Mouse (Mus musculus) layer of hippocampus, adult 2 months (tissue): ENCODE results near the gene Tspan17. TPM values are rescaled to one million over a fixed set of nuclear protein-coding genes. Genes with fewer than 3 reads are reported as not detected.

Experiments
- DNase-seq, 2 experiments: peaks; one replicate each; pipeline ENCODE4 v3.0.0; 2022; ENCODE audit warnings: low spot score in 2 of 2
- H3K27ac ChIP-seq: fragments of 200-600 bp; 2 replicates; pipeline ENCODE4 v1.8.1; 2022
- H3K4me3 ChIP-seq: fragments of 200-600 bp; 2 replicates; pipeline ENCODE4 v1.8.1; 2022; ENCODE audit warnings: mild to moderate bottlenecking
- CTCF ChIP-seq: fragments of 200-600 bp; conservative IDR thresholded peaks from 2 replicates; pipeline ENCODE4 v1.8.1; 2022; ENCODE audit warnings: antibody characterized with exemption, mild to moderate bottlenecking, moderate library complexity
- total RNA-seq, 2 experiments: library from RNA; stranded (reverse); gene quantifications; 2 replicates each; pipeline ENCODE4 v1.2.3; 2021

Gene Tspan17
- total RNA-seq, 2 experiments from 2014 or later = 96.7 to 97.7 TPM

GRCm38 (mm10) chr13:54824111-54824931 is 35.1 kb downstream of the Tspan17 start:
- peak overlapping the region; percentile 69 for H3K27ac ChIP-seq
- peak overlapping the region; percentile 49 for H3K4me3 ChIP-seq
- DNase-seq = peak in 1 of 2 experiments; percentile 36
- TF ChIP-seq CTCF = no peak

GRCm38 (mm10) chr13:54827992-54828391 is 38.8 kb downstream of the Tspan17 start:
- TF ChIP-seq CTCF = no peak
- DNase-seq = no peak
- H3K27ac ChIP-seq = no peak overlapping the region
- no peak overlapping the region for H3K4me3 ChIP-seq

- no peak overlapping the region for H3K4me3 ChIP-seq
- H3K27ac ChIP-seq = no peak overlapping the region
- TF ChIP-seq CTCF = no peak
- no peak for DNase-seq
These were observed 39.3 kb downstream of the Tspan17 start for GRCm38 (mm10) chr13:54828508-54828907.

DNA sequence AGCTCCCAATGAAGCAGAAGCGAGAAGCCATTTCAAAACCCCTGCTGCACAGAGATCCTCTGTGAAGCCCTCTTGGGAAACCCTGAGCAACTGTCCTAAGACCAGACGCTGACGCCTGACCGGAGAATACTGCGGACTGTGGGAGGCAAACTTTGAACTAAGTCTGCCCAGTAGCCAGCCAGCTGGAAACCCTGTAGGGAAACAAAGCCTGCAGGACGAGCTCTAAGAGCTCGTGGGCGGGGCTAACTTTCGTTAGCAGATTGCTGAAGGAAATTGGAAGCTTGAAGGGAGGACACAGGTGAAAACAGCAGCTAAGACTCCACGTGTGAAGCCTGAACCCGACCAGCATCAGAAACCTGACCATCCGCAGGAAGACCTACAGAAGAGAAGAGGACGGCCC is 40.3 kb downstream of the Tspan17 start:
- Histone ChIP-seq H3K4me3 (no peak overlapping the region), H3K27ac (no peak overlapping the region)
- TF ChIP-seq CTCF = no peak
- no peak for DNase-seq

- no peak for DNase-seq
- Histone ChIP-seq H3K4me3 (no peak overlapping the region), H3K27ac (peak overlapping the region; percentile 88)
- no peak for TF ChIP-seq CTCF
These were observed 47.3 kb downstream of the Tspan17 start for GRCm38 (mm10) chr13:54836351-54837030.

- H3K27ac ChIP-seq = peak overlapping the region; percentile 88
- no peak for TF ChIP-seq CTCF
- no peak for DNase-seq
- H3K4me3 ChIP-seq = no peak overlapping the region
These were observed 47.9 kb downstream of the Tspan17 start for GRCm38 (mm10) chr13:54837061-54837460.

GRCm38 (mm10) chr13:54837471-54837889 is 48.3 kb downstream of the Tspan17 start:
- peak; percentile 52 to 55 for DNase-seq
- no peak for TF ChIP-seq CTCF

DNA sequence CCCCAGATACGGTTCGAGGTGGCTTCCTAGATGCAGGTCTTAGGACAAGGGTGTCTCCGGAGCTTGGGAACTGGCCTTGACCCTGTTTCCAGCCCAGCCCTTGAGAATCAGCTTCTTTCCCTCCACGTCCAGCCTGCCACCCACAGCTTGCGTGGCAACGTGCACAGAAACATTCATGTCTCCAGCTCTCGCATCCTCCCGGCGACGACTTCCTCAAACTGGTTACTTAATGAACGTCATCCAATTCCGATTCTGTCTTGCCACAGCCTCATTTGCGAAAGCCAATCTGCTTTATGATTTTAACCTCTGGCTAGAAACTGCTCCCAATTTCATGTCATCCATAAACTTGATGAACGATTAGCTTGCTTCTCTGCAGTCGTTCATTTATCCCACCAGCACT is 49.4 kb downstream of the Tspan17 start:
- DNase-seq = no peak
- TF ChIP-seq CTCF = no peak
- Histone ChIP-seq H3K4me3 (no peak overlapping the region), H3K27ac (peak overlapping the region; percentile 88)

More at GRCm38 (mm10) chr13:54837471-54837889, 48.3 kb downstream of the Tspan17 start:
- Histone ChIP-seq H3K4me3 (no peak overlapping the region; the same call in 1 of the 2 replicates), H3K27ac (peak overlapping the region; percentile 88)

- no peak for TF ChIP-seq CTCF
- DNase-seq = no peak
- Histone ChIP-seq H3K4me3 (no peak overlapping the region), H3K27ac (peak overlapping the region; percentile 88)
These were observed 50.0 kb downstream of the Tspan17 start for GRCm38 (mm10) chr13:54839211-54839610.

GRCm38 (mm10) chr13:54844579-54844978 is 55.4 kb downstream of the Tspan17 start:
- DNase-seq = no peak
- no peak for TF ChIP-seq CTCF
- no peak overlapping the region for H3K4me3 ChIP-seq
- no peak overlapping the region for H3K27ac ChIP-seq

Other genes with a start within 250 kb of the Tspan17 start
- 100 to 1,000 TPM; 152 to 159 TPM for gene 4833439L19Rik, start 223.9 kb upstream of the Tspan17 start, total RNA-seq
- gene Arl10, start 214.4 kb upstream of the Tspan17 start, total RNA-seq = 10 to 100 TPM; 30.5 to 34.0 TPM
- 10 to 100 TPM; 24.8 to 28.1 TPM for gene Nop16, start 199.3 kb upstream of the Tspan17 start, total RNA-seq
- 100 to 1,000 TPM; 163 to 167 TPM for gene Higd2a, start 199.2 kb upstream of the Tspan17 start, total RNA-seq
- 100 to 1,000 TPM; 252 to 268 TPM for gene Cltb, start 178.0 kb upstream of the Tspan17 start, total RNA-seq
- 10 to 100 TPM; 54.2 to 59.8 TPM for gene Faf2, start 167.6 kb upstream of the Tspan17 start, total RNA-seq
- 100 to 1,000 TPM; 153 to 160 TPM for gene Rnf44, start 95.5 kb upstream of the Tspan17 start, total RNA-seq
- gene Cdhr2, start 87.9 kb upstream of the Tspan17 start, total RNA-seq = under 1 TPM; 0.33 to 0.44 TPM
- 100 to 1,000 TPM; 146 to 150 TPM for gene Gprin1, start 39.5 kb upstream of the Tspan17 start, total RNA-seq
- gene Sncb, start 22.8 kb upstream of the Tspan17 start, total RNA-seq = 100 to 1,000 TPM; 655 to 657 TPM
- gene Eif4e1b, start 5.4 kb upstream of the Tspan17 start, total RNA-seq = not detected
- gene Unc5a, start 160.0 kb downstream of the Tspan17 start, total RNA-seq = 100 to 1,000 TPM; 146 to 148 TPM
- 1 to 10 TPM; 1.1 to 1.3 TPM for gene Hk3, start 232.0 kb downstream of the Tspan17 start, total RNA-seq